Mouse (Mus musculus) spleen, postnatal 10 days (tissue): ENCODE measurements around the gene Apobec3.

Experiments used
- DNase-seq, 2 experiments: peaks; one replicate each; pipeline ENCODE4 v3.0.0; 2021 to 2022; ENCODE audit warnings: low spot score in 2 of 2

Gene Apobec3

GRCm38 (mm10) chr15:79891436-79892212 is at the start of gene Apobec3:
Gene Apobec3 (plus strand): TSS chr15:79891659.
- DNase-seq: peak; percentile 79 to 93

GRCm38 (mm10) chr15:79842985-79843384 is 48.5 kb upstream of the Apobec3 start:
- no peak for DNase-seq

GRCm38 (mm10) chr15:79845986-79846385 is 45.5 kb upstream of the Apobec3 start:
- no peak for DNase-seq

- DNase-seq: no peak
Observed at GRCm38 (mm10) chr15:79847100-79847499, 44.4 kb upstream of the Apobec3 start.

GRCm38 (mm10) chr15:79850143-79850542 is 41.3 kb upstream of the Apobec3 start:
- no peak for DNase-seq

GRCm38 (mm10) chr15:79858979-79859378 is 32.5 kb upstream of the Apobec3 start:
- DNase-seq: no peak

GRCm38 (mm10) chr15:79859821-79860220 is 31.6 kb upstream of the Apobec3 start:
- DNase-seq: no peak

GRCm38 (mm10) chr15:79867260-79868002 is 24.0 kb upstream of the Apobec3 start:
- no peak for DNase-seq

GRCm38 (mm10) chr15:79873545-79873944 is 17.9 kb upstream of the Apobec3 start:
- DNase-seq: no peak

- no peak for DNase-seq
Observed at GRCm38 (mm10) chr15:79873995-79874394, 17.5 kb upstream of the Apobec3 start.

GRCm38 (mm10) chr15:79875261-79875995 is 16.0 kb upstream of the Apobec3 start:
- no peak for DNase-seq

GRCm38 (mm10) chr15:79878725-79879136 is 12.7 kb upstream of the Apobec3 start:
- DNase-seq: no peak

GRCm38 (mm10) chr15:79879319-79879718 is 12.1 kb upstream of the Apobec3 start:
- no peak for DNase-seq

- DNase-seq: no peak
Observed at GRCm38 (mm10) chr15:79880477-79880876, 11.0 kb upstream of the Apobec3 start.

GRCm38 (mm10) chr15:79882623-79883267 is 8.7 kb upstream of the Apobec3 start:
- no peak for DNase-seq

GRCm38 (mm10) chr15:79883352-79883822 is 8.1 kb upstream of the Apobec3 start:
- DNase-seq: peak; percentile 84 to 92

GRCm38 (mm10) chr15:79884820-79885219 is 6.6 kb upstream of the Apobec3 start:
- no peak for DNase-seq

GRCm38 (mm10) chr15:79892213-79892541 is 718 bp downstream of the Apobec3 start:
- DNase-seq: peak; percentile 78 to 82

GRCm38 (mm10) chr15:79892995-79893823 is 1.8 kb downstream of the Apobec3 start:
- DNase-seq: peak; percentile 50 to 52

- no peak for DNase-seq
Observed at GRCm38 (mm10) chr15:79893824-79894123, 2.3 kb downstream of the Apobec3 start.

- DNase-seq: no peak
Observed at GRCm38 (mm10) chr15:79894343-79894742, 2.9 kb downstream of the Apobec3 start.
